Mouse (Mus musculus) frontal cortex, adult (tissue): ENCODE measurements at regions not wholly inside any gene's neighbourhood (a gene's known extent, or its start where the extent isn't known, plus 50 kb on each side); places are given as distances from the start of the nearest gene placed in this dataset.
A peak's percentile ranks its signal among the peaks of the same experiment; 100 is the strongest.

ENCODE experiments used
- ATAC-seq: cut with Nextera tagmentation; 2 replicates; pipeline ENCODE4 v1.9.2; 2017; ENCODE audit warnings: mild to moderate bottlenecking, moderate library complexity, mixed read lengths; ENCODE audit not compliant: low TSS enrichment

DNA sequence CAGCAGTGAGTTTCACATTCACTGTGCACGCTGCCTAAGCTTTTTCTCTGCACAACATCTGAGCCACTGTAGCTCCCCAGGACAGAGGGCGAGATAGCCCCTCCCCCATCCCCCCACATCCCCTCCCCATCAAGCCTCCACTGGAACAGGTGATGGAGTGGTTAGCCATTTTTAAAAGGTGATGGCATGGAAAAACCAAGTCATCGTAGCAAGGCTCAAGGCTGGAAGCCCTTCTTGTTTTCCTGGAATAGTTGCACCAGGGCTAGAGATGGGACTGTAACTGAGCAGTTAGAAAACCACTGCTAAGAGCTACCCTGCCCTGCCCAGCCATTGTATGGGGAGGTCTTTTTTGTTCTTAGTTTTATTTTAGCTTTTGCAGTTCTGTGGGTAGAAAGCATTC, 209.1 kb upstream of the Rreb1 start:
- no peak for ATAC-seq

DNA sequence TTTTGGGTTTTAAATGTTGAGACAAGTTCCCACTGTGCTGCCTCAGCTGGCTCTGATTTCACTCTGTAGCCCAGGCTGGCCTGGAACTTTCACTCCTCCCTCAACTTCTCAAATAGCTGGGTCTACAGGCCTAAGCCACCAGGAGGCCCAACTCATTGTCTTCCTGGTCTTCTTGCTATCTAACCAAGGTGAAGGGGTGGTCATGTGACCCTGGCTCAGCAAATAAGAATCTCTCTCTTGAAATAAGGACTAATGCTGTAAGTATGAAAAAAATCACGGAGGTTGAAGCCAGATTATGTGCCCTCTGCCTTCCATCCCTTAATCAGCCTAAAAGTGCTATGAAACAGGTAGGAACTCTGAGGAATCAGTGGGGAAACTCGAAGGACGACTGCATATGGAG, 208.7 kb upstream of the Rreb1 start:
- no peak for ATAC-seq

DNA sequence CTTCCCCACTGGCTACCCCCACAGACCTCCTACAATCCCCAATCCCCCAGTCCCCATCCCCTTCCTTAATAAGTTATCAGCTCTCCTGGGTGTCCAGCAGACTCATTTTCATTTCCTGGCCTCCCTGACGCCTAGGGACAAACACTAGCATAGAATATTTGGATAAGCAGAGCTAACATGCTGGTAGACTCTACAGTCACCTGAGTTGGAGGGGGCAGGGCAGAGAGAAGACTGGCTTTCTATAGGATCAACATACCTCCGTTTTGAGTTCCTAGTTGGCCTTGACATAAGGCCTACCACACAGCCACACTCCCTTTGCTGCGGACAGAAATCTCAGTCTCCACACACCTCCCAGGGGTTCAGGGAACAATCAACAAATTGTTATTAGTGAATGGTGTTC, 205.2 kb upstream of the Rreb1 start:
- no peak for ATAC-seq

DNA sequence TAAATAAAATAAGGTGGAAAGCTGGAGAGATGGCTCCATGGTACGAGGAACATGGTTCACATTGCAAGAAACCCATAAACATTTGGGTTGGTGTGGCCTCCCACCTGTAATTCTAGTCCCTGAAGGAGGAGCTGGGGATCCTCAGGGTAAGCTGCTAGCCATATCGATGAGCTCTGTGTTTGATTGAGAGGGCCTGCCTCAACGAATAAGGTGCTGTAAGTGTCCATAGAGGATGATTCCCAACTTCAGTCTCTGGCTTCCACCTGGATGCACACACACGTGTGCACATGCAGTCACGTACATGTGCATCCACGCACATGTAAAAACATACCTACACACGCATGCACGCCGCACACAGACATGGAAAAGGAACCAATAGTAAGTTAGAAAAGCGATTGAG, 199.0 kb upstream of the Rreb1 start:
- no peak for ATAC-seq

DNA sequence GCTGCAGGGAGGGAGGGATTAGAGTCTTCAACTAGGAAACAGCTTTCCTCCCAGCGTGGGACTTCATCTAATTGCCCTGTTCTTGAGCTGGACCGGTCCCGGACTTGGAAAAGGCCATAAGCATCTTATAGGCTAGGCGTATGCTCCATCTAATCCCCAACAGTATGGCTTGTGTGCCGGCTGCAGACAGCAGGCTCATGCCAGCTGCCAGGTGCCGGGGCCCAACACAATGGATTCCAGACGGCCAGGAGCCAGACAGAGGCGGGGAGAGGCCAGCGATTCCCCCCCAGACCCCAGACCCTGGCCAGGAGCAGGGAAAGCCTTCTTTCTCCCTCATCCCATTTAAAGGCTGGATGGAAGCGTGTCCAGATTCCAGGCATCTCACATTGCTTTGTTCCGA, 198.4 kb upstream of the Rreb1 start:
- no peak for ATAC-seq

DNA sequence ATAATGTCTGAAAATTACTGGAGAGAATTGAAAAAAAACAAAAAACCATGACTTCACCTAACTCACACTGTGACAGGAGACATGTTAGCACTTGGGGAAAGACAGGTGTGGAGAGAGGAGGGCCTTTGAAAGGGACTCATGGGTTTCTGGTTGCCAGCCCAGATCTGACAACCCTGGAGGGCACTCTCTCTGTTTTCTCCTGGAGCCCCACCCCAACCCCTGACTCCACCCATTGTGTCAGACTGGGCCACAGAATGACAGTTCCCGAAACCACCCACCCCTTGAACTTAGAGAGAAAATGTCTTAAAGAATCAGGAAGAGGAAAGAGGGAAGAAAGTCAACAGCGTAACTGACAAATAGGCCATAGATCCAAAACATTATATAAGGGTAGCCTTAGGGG, 197.4 kb upstream of the Rreb1 start:
- ATAC-seq, result no peak

DNA sequence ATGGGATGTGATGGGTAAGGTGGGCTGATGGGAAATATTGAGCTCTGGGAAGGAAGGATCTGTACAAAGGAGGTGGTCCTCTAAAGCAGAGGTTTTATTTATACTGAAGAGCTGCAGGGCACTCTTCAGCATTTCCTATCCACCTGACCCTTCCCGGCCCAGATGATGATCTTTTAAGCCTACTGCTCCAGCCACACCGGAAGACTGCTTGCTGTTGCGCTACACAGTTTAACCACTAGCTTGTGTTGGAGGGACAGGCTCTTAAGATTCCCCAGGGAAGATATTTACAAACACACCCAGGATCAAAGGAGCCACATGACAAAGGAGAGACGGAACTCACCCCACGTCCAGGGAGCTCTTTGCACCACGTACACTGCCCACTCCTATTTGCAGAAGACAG, 196.8 kb upstream of the Rreb1 start:
- ATAC-seq, result no peak

DNA sequence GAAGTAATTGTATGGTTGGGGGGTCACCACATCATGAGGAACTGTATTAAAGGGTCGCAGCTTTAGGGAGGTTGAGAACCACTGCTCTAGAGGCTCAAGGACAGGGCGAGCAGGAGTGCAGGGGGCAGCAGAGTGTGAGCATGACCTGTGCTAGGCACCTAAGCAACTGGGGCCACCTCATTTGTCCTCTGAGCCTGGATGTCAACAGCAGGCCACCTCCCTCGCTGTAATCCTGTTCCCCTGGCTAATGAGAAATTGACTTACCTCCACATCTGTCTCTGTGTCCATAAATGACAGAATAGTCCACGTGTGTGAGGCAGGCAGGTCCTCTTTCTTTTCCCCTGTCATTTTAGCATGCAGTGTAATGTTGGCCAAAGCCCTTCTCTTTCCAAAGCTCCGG, 192.7 kb upstream of the Rreb1 start:
- no peak for ATAC-seq

DNA sequence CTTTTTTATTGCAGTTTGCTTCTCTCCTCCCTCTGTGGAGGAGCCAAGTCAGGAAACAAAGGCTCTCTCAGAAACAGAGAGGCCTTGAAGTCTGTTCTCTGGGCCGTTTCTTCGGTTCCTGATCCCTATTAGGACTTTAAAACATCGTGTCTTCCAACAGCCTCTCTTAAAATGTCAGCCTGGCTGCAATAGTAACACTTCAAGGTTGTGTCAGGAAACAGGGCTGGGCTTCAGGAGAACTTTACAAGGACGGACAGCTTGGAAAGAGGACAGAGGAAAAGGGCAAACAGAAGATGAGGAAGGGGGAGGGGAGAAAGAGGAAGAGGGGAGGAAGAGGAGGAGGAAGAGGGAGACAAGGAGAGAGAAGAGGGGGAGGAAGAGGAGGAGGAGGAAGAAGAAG, 191.7 kb upstream of the Rreb1 start:
- no peak for ATAC-seq

DNA sequence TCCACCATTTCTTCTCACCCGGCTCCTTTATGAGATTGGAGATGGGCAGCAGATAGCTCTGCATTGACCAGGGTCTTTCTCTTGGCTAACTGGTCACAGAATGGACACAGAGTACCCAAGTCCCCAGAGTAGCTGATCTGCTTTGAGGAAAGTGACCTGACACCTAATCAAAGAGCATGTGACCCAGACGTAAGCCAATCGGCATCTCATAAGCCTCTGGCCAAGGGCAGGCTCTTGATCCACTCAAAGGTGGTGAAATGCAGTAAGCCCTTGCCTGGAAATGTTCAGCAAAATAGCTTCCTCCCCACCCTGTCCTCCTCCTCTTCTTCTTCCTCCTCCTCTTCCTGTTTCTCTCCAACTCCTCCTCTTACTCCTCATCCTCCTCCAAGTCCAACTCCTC, 190.3 kb upstream of the Rreb1 start:
- ATAC-seq, result no peak

DNA sequence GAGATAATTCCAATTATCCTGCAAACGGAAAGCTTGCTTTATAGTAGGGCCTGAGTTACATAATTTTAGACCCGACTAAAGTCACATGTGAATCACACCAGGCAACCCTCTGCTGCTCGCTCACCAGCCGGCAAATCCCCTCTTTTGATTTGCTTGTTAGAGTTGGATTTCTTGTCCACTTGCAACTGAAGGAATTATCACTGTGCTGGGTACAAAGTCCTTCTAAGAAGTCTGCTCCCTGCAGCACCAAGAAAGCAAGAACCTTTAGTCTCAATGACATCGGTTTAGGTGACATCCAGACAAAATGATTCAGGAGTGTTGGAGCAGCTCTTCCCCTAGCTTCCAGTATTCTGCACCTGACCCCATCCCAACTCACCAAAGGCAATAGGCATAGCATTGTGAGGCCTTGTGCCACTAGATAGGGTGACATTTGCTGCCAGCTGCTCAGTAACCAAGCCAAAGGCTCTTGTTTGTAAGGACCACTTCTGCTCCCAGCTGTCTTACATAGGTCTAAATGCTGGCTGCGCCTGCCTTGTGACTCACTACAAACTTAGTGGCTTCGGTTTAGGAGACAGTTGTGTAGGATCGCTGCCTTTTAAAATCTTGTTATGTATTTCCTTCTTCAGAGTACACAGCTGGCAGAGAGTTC, 189.5 kb upstream of the Rreb1 start:
- no peak for ATAC-seq

DNA sequence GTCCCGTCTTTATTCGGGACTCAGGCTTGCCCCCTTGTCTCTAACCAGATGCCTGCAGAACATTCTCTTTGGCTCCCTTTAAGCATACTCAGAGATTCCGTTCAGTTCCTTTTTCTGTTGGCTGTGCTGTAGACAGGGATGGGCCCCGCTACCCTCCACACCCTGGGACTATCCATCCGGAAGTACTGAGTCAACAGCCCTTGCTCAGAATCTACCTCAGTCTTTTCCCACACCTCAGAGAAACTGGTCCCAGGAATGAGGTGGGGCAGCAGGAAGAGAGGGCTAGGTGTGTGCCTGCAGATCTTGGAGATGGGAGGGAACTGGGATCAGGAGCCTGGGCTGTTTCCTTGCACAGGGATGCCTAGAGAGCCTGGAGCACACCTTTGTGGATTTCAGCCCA, 186.1 kb upstream of the Rreb1 start:
- no peak for ATAC-seq

DNA sequence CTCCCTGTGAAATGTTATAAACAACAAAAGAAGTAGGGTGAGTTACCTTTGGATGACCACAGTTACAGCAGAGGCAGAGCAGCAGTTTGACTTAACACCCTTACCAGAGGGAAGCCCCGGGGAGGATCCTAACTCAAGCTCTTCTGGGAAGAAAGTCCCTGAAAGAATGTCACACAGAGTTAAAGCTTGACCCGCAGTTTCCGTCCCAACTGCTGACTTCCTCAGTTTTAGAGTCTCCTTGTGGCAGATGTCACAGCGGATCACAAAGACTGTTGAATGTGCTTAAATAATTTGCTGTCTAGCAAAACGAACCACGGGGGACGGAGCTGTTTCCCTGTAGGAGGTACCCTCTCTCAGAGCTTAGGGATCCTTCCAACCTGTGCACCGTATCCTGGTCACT, 183.0 kb upstream of the Rreb1 start:
- no peak for ATAC-seq

DNA sequence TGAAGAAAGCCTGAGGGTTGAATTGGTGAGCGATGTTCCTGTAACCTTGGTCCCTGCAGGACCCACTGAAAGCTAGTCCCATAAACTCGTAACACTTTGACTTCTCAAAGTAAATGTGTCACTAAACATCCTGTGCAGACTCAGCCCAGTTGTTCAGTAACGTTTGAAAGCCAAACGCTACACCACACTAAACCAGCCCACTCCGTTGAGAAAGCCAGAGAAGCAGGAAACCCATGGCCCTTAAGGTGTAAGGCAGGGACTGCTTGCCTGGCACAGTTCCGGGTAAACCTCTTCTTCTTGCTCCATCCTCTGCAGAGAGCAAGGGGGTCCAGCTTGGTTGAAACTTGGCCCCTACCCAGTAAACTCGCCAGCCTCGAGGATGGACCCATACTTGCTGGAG, 180.6 kb upstream of the Rreb1 start:
- ATAC-seq, result no peak

DNA sequence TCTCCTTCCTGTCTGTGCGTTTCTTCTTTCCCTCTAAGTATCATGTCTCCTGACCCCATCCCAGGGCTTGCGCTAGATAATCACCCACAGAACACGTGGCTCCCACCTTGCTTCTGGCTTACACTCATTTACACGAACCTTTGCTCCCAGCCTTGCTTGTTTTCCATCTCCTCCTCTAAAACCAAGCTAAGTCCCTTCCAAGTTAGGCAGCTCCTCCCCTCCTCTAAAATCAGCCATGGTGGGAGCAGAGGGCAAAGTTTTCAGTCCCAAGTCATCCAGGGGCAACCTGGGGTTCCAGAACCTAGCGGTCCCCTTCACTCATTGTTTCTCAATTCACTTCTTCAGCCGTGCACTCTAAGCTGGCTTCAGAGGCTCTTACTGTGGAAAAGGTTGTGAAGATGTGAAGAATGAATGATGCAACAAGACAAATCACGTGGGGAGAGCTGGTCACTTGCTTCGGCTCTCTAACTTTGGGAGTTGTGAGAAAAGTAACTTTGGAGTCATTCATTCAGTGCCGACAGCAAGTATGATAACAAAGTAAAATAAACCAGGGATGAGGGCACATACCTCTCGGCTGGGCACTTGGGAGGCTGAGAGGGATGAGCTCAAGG, 179.9 kb upstream of the Rreb1 start:
- ATAC-seq, result no peak

DNA sequence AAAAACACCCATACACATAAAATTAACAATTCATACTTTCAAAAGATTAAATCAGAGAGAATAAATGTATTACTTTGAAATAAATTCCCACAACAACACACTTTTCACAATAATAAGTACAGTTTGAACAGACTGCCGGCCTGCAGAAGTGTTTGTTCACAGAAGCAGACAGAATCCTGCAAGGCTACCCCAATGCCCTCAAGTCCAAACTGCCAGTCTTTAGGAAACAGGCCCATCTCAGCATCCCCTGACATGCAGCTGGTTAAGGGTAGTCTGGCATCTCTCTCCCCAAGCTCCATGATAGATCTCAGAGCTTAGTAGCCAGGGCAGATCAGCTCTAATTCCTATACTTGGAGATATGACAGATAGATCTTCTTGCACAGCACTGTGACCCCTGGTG, 178.5 kb upstream of the Rreb1 start:
- no peak for ATAC-seq

DNA sequence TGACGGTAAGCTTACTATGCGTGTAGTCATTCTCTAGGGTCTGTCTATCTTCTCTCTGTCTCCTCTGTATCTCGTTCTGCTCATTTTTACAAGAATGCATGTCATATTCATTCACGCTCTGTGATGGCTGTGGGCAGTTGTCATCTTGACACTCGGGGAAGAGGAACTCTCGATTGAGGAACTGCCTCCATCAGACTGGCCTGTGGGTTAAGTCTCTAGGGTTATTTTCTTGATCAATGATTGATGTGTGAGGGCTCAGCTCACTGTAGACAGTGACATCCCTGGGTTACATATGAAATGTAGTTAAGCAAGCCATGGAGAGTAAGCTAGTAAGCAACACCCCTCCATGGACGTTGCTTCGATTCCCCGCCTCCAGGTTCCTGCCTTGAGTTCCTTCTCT, 178.0 kb upstream of the Rreb1 start:
- ATAC-seq, result no peak

DNA sequence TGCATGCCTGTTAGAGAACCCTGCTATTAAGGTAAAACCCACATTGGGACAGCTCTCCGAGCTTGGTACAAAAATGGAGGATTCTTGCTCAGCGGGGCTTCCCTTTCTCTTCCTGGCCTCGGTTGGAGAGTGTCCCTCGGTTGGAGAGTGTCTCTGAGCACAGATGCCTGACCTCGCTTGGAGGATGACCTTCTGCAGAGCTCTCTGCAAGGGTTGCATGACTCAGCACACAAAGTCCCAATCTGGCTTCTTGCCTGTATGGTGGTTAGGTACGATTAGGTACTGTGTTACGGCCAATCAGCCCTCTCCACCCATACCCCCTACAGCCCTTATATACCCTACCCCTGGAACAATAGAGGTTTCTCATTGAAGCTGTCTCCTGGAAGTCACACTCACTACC, 177.1 kb upstream of the Rreb1 start:
- ATAC-seq, result no peak

DNA sequence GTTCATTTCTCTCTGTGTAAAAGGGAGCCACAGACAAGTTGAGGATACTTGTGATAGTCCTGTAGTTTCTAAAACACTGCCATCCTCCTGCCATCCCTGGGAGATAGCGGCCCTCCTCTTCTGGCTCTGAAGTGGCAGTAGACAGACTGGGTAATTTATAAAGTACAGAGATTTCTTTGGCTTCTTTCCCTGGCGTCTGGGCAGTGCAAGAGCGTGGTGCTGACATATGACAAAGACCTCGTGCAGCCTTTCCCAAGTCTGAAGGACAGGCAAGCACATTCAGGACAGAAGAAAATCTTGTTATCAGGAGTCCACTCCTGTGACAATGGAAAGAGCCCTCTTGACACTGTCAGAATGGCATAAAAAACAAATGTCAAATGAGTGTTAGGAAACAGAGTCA, 175.9 kb upstream of the Rreb1 start:
- ATAC-seq, result no peak

DNA sequence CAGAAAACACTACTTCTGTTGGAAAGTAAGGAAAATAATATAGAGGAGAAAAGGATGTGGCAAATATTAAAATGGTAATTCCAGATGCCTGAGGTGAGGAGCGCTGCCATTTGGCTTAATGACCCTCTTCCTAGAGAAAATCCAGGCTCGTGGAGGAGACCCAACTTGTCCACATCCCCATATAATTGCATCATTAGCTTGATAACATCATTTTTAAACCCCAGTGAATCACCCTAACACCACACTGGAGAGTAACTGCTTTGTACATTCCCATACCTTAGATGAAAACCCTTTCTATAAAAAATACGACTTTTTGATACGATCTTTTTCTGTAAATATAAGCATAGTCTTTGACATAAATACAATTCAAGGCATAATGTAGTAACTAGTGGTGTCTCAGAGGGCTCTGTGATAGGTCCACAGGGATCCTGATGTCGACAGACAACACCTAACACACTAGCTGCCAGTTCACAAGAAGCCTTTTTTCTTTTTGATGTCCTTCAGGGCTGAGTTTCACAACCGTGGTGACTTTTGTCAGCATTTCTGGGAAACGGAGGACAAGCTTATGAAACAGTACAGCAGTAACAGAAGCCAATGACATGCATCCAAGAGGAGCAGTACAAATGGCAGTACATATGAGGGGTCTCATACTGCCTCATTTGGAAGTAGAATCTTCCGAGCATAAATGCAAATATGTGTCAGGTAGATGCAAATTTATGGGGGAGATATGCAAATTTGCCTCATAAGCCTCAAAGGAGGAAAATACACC, 174.8 kb upstream of the Rreb1 start:
- ATAC-seq, result no peak

DNA sequence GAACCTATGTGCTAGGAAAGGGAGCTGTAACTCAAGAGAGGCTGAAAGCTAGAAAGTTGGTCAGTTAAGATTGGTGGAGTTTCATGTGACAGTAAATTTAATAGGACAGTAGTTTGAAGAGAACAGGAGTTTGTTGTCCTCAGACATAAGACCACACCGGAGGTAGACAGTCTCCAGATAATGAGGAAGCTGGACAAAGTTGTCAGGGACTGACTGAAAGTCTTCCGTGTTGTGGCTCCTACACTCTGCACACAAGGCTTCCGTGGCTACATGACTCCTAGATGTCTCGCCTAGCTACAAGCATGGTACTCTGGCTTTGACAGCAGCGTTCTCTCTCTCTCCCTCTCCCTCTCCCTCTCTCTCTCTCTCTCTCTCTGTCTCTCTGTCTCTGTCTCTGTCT, 171.9 kb upstream of the Rreb1 start:
- ATAC-seq, result no peak

DNA sequence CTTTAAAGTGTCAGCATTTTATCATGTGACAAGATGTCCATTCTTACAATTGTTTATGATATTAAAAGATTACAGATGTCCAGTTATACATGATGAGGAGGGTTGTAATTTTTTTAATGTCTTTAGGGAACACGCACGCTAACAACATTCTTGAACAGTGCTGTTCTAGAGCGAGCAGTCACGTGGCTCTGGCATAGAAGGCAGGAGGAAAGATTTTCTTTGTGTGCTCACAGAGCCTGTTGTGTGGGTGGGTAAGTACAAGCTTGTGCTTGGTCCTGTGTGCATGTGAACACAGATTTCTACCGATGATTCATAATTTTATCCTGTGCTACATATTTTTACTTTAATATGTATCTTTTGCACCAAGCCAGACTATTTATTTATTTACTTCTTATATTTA, 169.1 kb upstream of the Rreb1 start:
- ATAC-seq, result peak; percentile 96

DNA sequence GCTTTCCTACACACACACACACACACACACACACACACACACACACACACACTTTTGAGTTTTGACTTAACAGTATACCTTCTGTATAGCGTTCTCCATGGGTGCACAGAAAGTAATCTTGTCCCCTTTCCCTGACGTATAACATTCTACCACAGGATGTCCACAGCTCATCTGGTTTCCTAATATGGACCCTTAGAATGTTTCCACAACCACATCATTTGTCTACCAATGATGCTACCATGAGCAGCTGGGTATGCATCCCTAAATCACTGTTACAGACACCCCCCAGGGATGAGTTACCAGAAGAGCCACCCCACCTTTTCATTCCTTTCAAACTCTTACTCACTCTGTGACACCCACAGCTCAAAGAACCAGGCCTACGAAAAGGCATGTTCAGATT, 166.8 kb upstream of the Rreb1 start:
- no peak for ATAC-seq

DNA sequence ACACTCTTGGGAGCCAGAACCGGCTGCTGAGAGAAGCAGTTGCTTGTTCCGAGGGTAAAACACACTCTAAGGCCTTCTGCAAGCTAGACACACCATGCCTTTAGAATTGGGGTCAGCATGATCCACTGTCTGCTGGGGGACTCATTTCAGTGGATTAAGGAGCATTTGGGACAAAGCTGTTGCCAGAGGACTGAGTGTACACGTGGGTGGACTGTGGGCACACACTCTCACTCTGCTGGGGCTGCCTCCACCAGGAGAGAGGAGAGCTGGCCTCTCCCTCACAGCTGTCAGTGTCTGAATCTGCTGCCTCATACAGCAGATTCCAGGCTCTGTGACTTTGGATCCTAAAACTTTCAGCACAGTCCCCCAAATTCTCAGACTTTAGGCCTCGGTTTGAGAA, 161.2 kb upstream of the Rreb1 start:
- peak; percentile 94 for ATAC-seq
